Comparison of ENCODE assay signal across 27 mouse cellular contexts in the genomic region with DNA sequence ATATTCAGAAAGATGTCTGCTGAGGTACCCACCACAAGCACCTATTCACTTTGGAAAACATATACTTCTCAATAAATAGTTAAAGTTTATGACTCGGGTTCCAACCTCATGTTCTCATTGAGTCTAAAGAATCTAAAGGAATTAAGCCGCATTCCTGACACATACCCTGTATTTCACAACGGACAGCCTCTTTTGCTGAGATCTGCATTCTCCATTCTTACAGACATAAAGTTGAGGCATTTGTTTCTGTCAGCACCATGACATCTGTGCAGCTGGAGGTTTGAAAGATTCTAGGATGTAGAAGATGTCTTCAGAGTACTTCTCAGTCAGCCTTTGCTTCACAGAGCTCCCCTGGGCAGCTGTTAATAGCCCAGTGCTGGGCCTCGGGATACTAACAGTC.
DNase-seq lines count a peak whose midpoint lies in the region; ATAC-seq and TF ChIP-seq lines count a peak whose summit lies in the region.
"Had no signal": no experiment of that assay in that cellular context is flagged by ENCODE, and none has a peak within 500 bp of the region (broad histone marks: within the 10 kb centered on the region; RNA-seq: fewer than 3 reads in every experiment).

No protein-coding gene starts in this region.

- intact Hi-C loops in heart, postnatal 14 days (cut with DNase I): no loop called here
- intact Hi-C loops in heart, postnatal 36 days (cut with DNase I): no loop called here

- H3K9me3 ChIP-seq in heart, embryonic 11.5 days (replicated peaks; ENCODE audit: control insufficient read depth, low read length): no peaks in the 10 kb centered on the region
- no peaks in the 10 kb centered on the region for H3K9me3 ChIP-seq in heart, postnatal 0 days (replicated peaks; ENCODE audit: control insufficient read depth, low read length)
- H3K9me3 ChIP-seq: forebrain, embryonic 10.5 days; G1E; limb, embryonic 12.5 days; liver, embryonic 12.5 days; midbrain, embryonic 10.5 days had no signal

- TF ChIP-seq CTCF in heart, postnatal 0 days (IDR thresholded peaks at IDR 0.05; ENCODE audit: low read depth): no peak
- no peak for TF ChIP-seq CTCF in embryonic fibroblast, embryonic 13.5 days (IDR thresholded peaks at IDR 0.05; ENCODE audit: borderline replicate concordance, insufficient read depth, low read length)

- H3K4me2 ChIP-seq in heart, embryonic 11.5 days: peak overlapping the region; percentile 42; the same call in 1 of the 2 replicates
- peak overlapping the region; percentile 66 for H3K4me2 ChIP-seq in heart, postnatal 0 days (ENCODE audit: low read depth, low read length)
- H3K4me2 ChIP-seq: limb, embryonic 12.5 days; liver, embryonic 12.5 days had no signal

- TF ChIP-seq POLR2A in embryonic fibroblast, embryonic 13.5 days (IDR thresholded peaks at IDR 0.05; ENCODE audit: low read depth, low read length): no peak

- no peak overlapping the region for H3K27ac ChIP-seq in heart, embryonic 11.5 days (ENCODE audit: low read depth, low read length)
- H3K27ac ChIP-seq in heart, postnatal 0 days (ENCODE audit: low read depth): peak overlapping the region; percentile 88
- H3K27ac ChIP-seq in embryonic fibroblast, embryonic 13.5 days (ENCODE audit: insufficient read depth, low read length): 0 out of 2 replicates have a peak overlapping the region, but pooled peaks have one; percentile 22
- H3K27ac ChIP-seq: forebrain, embryonic 10.5 days; layer of hippocampus, adult 2 months; limb, embryonic 12.5 days; liver, embryonic 12.5 days; midbrain, embryonic 10.5 days had no signal

- DNase-seq in heart, postnatal 14 days: no peak
- DNase-seq in heart, postnatal 0 days (ENCODE audit: low spot score): no peak
- DNase-seq in heart, postnatal 36 days: no peak
- peak; percentile 57 for DNase-seq in NIH3T3 (ENCODE audit: low read depth)
- DNase-seq in frontal cortex, postnatal 25 days (ENCODE audit: low spot score in 2 of 2): no peak
- DNase-seq: adrenal gland, adult 8-10 months; B cell, adult 2 months; cerebellum, adult 2 months; cerebellum, postnatal 25 days; gastrocnemius, postnatal 36 days; kidney, postnatal 25 days; layer of hippocampus, postnatal 36 days; lung, adult 18-20 months; thymus, postnatal 14 days had no signal

- no peaks in the 10 kb centered on the region for H3K36me3 ChIP-seq in heart, embryonic 11.5 days (ENCODE audit: control insufficient read depth, insufficient read depth, low read length)
- H3K36me3 ChIP-seq in heart, postnatal 0 days (replicated peaks; ENCODE audit: control insufficient read depth, insufficient read depth, low read length): no peaks in the 10 kb centered on the region
- H3K36me3 ChIP-seq: forebrain, embryonic 10.5 days; G1E; limb, embryonic 12.5 days; liver, embryonic 12.5 days; midbrain, embryonic 10.5 days had no signal

- ATAC-seq in heart, embryonic 11.5 days (replicated peaks; ENCODE audit: insufficient number of reproducible peaks, low FRiP score, low TSS enrichment): no peak
- ATAC-seq in heart, postnatal 0 days (ENCODE audit: insufficient read depth, low read depth): no peak
- ATAC-seq: activated CD4-positive, CD25-positive, alpha-beta regulatory T cell, adult 4 months; forebrain, embryonic 16.5 days; intestine, postnatal 0 days; liver, embryonic 12.5 days; midbrain, embryonic 16.5 days had no signal

- no peaks in the 10 kb centered on the region for H3K27me3 ChIP-seq in heart, embryonic 11.5 days (ENCODE audit: control insufficient read depth, insufficient read depth, low read length)
- no peaks in the 10 kb centered on the region for H3K27me3 ChIP-seq in heart, postnatal 0 days (ENCODE audit: control insufficient read depth, insufficient read depth, low read length)
- H3K27me3 ChIP-seq: CH12.LX had no signal

- H3K4me1 ChIP-seq in heart, embryonic 11.5 days (ENCODE audit: control insufficient read depth, insufficient read depth, low read length): peaks cover 58% of the 10 kb centered on the region
- H3K4me1 ChIP-seq in heart, postnatal 0 days (ENCODE audit: control insufficient read depth, insufficient read depth): peaks cover 21% of the 10 kb centered on the region
- H3K4me1 ChIP-seq in embryonic fibroblast, embryonic 13.5 days (ENCODE audit: control insufficient read depth, insufficient read depth, low read length): peaks cover 3% of the 10 kb centered on the region
- H3K4me1 ChIP-seq: midbrain, embryonic 10.5 days had no signal

- H3K4me3 ChIP-seq in heart, embryonic 11.5 days (ENCODE audit: low read depth, low read length): no peak overlapping the region
- H3K4me3 ChIP-seq in heart, postnatal 0 days (ENCODE audit: low read depth, low read length): peak overlapping the region; percentile 53
- no peak overlapping the region for H3K4me3 ChIP-seq in embryonic fibroblast, embryonic 13.5 days (ENCODE audit: insufficient read depth, low read length)
- H3K4me3 ChIP-seq: forebrain, embryonic 10.5 days; layer of hippocampus, adult 2 months; limb, embryonic 12.5 days; liver, embryonic 12.5 days; midbrain, embryonic 10.5 days had no signal

- 66% methylated on average over 4 of the region's 4 CpGs for WGBS in heart, embryonic 11.5 days (ENCODE audit: insufficient replicate concordance)
- 34% methylated on average over 4 of the region's 4 CpGs for WGBS in heart, postnatal 0 days

- no peak for TF ChIP-seq EP300 in heart, postnatal 0 days (IDR thresholded peaks at IDR 0.05; ENCODE audit: low read depth)

- H3K9ac ChIP-seq in heart, embryonic 11.5 days (ENCODE audit: low read depth, low read length): no peak overlapping the region
- H3K9ac ChIP-seq in heart, postnatal 0 days (replicated peaks; ENCODE audit: low read depth, low read length): peak overlapping the region; percentile 72
- H3K9ac ChIP-seq: limb, embryonic 12.5 days; liver, embryonic 12.5 days had no signal
